Mouse (Mus musculus) heart, embryonic 14.5 days (tissue): ENCODE measurements around the gene Trim67. TPM values are rescaled to one million over a fixed set of nuclear protein-coding genes. Genes with fewer than 3 reads are reported as not detected.
A peak's percentile ranks its signal among the peaks of the same experiment; 100 is the strongest.

ENCODE experiments used
- ATAC-seq: fragments of 200-750 bp; cut with Nextera tagmentation; 2 replicates; pipeline ENCODE4 v1.8.0; 2017; ENCODE audit warnings: low read depth, moderate TSS enrichment; ENCODE audit not compliant: insufficient number of reproducible peaks, insufficient read depth, low FRiP score
- H3K27ac ChIP-seq, 2 experiments: fragments of 200-500 bp in 1 of 2; fragments of 300-500 bp in 1 of 2; sonication (generic) in 1 of 2; replicated peaks in 1 of 2; 2 replicates each; pipeline ENCODE4 v1.5.1; 2012 to 2014; ENCODE audit warnings: low read depth in 2 of 2, low read length in 2 of 2, control low read depth in 1 of 2, mild to moderate bottlenecking in 1 of 2, mixed read lengths in 1 of 2; ENCODE audit not compliant: control insufficient read depth in 1 of 2, insufficient read depth in 1 of 2
- H3K27me3 ChIP-seq: fragments of 300-500 bp; sonication (generic); 2 replicates; pipeline ENCODE4 v1.6.1; 2014; ENCODE audit warnings: mild to moderate bottlenecking, low read length, control low read depth; ENCODE audit not compliant: control insufficient read depth, insufficient read depth
- H3K36me3 ChIP-seq: fragments of 300-500 bp; sonication (generic); 2 replicates; pipeline ENCODE4 v1.6.1; 2014; ENCODE audit warnings: mild to moderate bottlenecking, control low read depth, low read length, mixed read lengths; ENCODE audit not compliant: control insufficient read depth, insufficient read depth
- H3K4me1 ChIP-seq, 2 experiments: fragments of 200-500 bp in 1 of 2; fragments of 300-500 bp in 1 of 2; sonication (generic) in 1 of 2; 2 replicates each; pipeline ENCODE4 v1.6.1; 2012 to 2014; ENCODE audit warnings: low read length in 2 of 2, control low read depth in 1 of 2, mixed read lengths in 1 of 2; ENCODE audit not compliant: control insufficient read depth in 2 of 2, insufficient read depth in 2 of 2
- H3K4me2 ChIP-seq: fragments of 300-500 bp; sonication (generic); 2 replicates; pipeline ENCODE4 v1.6.1; 2014; ENCODE audit warnings: mild to moderate bottlenecking, low read length
- H3K4me3 ChIP-seq, 2 experiments: fragments of 200-500 bp in 1 of 2; fragments of 300-500 bp in 1 of 2; sonication (generic) in 1 of 2; 2 replicates each; pipeline ENCODE4 v1.5.1; 2012 to 2014; ENCODE audit warnings: low read length in 2 of 2, mild to moderate bottlenecking in 2 of 2, control low read depth in 1 of 2, low read depth in 1 of 2, moderate library complexity in 1 of 2; ENCODE audit not compliant: control insufficient read depth in 1 of 2, insufficient read depth in 1 of 2
- H3K9ac ChIP-seq: fragments of 300-500 bp; sonication (generic); 2 replicates; pipeline ENCODE4 v1.6.1; 2014; ENCODE audit warnings: mild to moderate bottlenecking, low read length
- H3K9me3 ChIP-seq: fragments of 300-500 bp; sonication (generic); 2 replicates; pipeline ENCODE4 v1.6.1; 2016; ENCODE audit warnings: low read length, control low read depth; ENCODE audit not compliant: control insufficient read depth
- WGBS: fragments of 180-500 bp; shearing (Covaris S2); extraction: QIAGEN DNeasy Blood & Tissue Kit; methylation state at CpG from one replicate; pipeline ENCODE4 v1.1.7; 2014; 5-methylcytosine and 5-hydroxymethylcytosine counted together
- polyA plus RNA-seq: library from polyadenylated mRNA; unstranded; fragments of >200 nt; fragmentation: Nextera tagmentation; extraction: Ambion mirVana; gene quantifications from 2 replicates; pipeline ENCODE4 v1.2.1, GENCODE M21; 2014

Gene Trim67
- polyA plus RNA-seq, 1 experiment from 2014 or later, result 0.22 TPM

DNA sequence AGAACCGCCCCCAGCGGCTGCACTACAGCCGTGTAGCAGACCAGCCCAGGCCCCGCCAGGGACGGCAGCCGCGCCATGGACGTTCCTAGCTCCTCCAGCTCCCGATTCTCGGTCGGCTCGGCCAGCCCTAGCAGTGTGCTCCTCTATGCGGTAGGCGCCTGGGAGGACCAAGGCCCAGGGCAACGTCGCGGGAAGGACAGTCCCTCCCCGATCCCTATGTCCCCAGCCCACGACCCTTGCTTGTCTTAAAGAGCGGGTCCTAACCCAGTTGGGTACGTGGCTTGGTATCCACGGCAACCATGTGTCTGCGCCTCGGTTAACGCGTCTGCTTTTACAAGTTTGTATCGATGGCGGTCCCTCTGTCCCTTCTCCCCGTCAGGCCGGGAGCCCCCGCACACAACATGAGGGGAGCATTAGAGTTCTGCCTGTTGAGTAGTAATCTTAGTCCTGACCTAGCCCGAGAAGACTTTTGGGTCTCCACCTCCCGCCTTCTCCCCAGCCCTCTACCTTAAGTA lies 70.3 kb downstream of the Trim67 start:
- WGBS, result under 1% methylated on average over 33 of the region's 33 CpGs
- H3K4me3 ChIP-seq, result peak overlapping the region; percentile 94 to 98
- peak overlapping the region; percentile 90 to 92 for H3K27ac ChIP-seq
- peaks cover 26 to 49% of the 10 kb centered on the region in 2 experiments for H3K4me1 ChIP-seq
- H3K27me3 ChIP-seq, result no peaks in the 10 kb centered on the region
- H3K9me3 ChIP-seq, result no peaks in the 10 kb centered on the region
- peak overlapping the region; percentile 76 for H3K4me2 ChIP-seq
- peak; percentile 49; the same call in 1 of the 2 replicates for ATAC-seq
- peak overlapping the region; percentile 97 for H3K9ac ChIP-seq
- peaks cover 30% of the 10 kb centered on the region for H3K36me3 ChIP-seq

DNA sequence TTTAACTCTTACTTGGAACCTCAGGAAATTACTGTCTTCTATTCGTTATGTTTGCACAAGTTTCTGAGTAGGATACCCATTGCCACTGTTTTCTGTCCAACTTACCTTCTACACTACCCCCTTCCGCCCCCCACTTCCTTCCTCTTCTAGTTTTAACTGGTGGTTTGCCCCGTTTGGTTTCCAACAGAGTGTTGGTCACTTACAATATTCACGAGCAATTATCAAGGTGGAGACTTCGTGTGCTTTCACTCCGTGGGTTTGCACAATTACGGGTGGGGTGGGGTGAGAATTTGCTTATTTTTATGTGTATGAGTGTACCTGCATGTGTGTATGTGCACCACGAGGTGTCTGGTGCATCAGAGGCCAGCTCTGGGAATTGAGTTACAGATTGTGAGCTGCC lies 70.8 kb downstream of the Trim67 start:
- peaks cover 25% of the 10 kb centered on the region for H3K36me3 ChIP-seq
- peak overlapping the region; percentile 97 for H3K9ac ChIP-seq
- H3K4me3 ChIP-seq, result peak overlapping the region; percentile 94 to 98
- peak overlapping the region; percentile 76 for H3K4me2 ChIP-seq
- H3K9me3 ChIP-seq, result no peaks in the 10 kb centered on the region
- no peaks in the 10 kb centered on the region for H3K27me3 ChIP-seq
- ATAC-seq, result no peak
- WGBS, result 12% methylated on average over 8 of the region's 8 CpGs
- H3K27ac ChIP-seq, result peak overlapping the region in 1 of 2 experiments; percentile 92; a peak in 2 of 4 replicates
- peaks cover 26 to 54% of the 10 kb centered on the region in 2 experiments for H3K4me1 ChIP-seq

DNA sequence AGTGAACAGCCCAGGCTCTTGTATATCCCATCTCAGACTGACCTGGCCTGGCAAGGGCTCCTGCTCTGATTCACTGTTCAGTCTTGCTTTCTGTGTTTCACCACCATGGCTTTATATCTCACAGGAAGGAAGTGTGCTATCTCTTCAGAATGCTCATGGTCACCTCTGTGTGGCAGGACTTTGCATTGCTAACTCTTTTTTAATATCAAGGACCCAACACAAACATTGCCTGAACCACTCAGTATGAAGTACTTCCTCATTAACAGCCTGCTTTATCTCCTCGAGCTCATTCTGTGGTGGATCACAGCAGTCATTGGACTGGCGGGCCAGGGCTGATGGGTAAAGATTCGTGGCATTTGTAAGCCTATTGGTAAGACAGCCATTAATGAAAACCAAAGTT lies 73.8 kb downstream of the Trim67 start:
- H3K4me1 ChIP-seq, result peaks cover 15 to 42% of the 10 kb centered on the region in 2 experiments
- H3K27me3 ChIP-seq, result no peaks in the 10 kb centered on the region
- ATAC-seq, result no peak
- no peak overlapping the region for H3K4me3 ChIP-seq
- H3K4me2 ChIP-seq, result no peak overlapping the region
- no peak overlapping the region for H3K9ac ChIP-seq
- peaks cover 19% of the 10 kb centered on the region for H3K36me3 ChIP-seq
- WGBS, result 20% methylated on average over 3 of the region's 3 CpGs
- no peaks in the 10 kb centered on the region for H3K9me3 ChIP-seq
- H3K27ac ChIP-seq, result peak overlapping the region in 1 of 2 experiments; percentile 15; a peak in 1 of 4 replicates

DNA sequence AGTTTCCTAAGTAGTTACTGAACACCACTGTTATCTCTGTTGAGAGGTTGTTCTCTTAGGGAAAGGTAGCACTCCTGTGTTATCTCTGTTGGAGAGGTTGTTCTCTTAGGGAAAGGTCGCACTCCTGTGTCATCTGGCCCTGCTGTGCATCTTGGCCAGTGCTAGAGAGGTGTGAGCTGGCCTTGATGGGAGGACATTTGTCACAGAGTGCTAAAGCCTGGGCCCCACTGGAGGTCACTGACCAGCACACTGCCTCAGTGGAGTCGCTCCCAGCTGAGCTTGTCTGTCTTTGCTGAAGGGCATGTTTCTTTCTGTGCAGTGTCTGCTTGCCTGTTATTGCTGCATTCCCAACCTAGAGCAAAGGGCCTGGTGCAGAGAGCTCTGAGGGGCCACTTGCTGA lies 74.2 kb downstream of the Trim67 start:
- Histone ChIP-seq H3K27me3 (no peaks in the 10 kb centered on the region), H3K9ac (no peak overlapping the region), H3K9me3 (no peaks in the 10 kb centered on the region), H3K36me3 (peaks cover 23% of the 10 kb centered on the region), H3K4me1 (peaks cover 17 to 41% of the 10 kb centered on the region in 2 experiments), H3K4me2 (no peak overlapping the region), H3K4me3 (no peak overlapping the region), H3K27ac (peak overlapping the region; percentile 15 to 27; a peak in 2 of 4 replicates)
- no peak for ATAC-seq
- WGBS, result 9% methylated on average over 2 of the region's 2 CpGs

DNA sequence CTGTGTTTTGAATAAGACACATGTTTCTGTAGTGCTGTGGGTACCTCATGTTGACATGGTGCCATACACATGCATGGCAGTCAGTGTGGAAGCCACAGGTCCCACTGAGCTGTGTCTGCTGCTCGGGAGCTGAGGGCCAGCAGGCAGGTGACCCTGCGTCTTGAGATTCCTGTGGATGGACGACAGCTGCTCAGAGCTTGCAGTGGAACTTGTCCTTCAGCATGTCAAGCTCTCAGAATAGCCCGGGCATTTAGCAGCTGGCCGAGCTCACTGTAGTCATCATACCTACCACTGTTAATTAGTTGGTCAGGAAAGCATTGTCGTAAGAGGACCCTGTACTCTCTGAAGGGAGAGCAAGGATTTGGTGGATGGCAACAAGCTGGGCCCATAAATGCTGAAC lies 76.8 kb downstream of the Trim67 start:
- Histone ChIP-seq H3K27me3 (no peaks in the 10 kb centered on the region), H3K4me3 (no peak overlapping the region), H3K36me3 (peaks cover 49% of the 10 kb centered on the region), H3K4me2 (no peak overlapping the region), H3K9me3 (no peaks in the 10 kb centered on the region), H3K27ac (peak overlapping the region in 1 of 2 experiments; percentile 14; a peak in 1 of 4 replicates), H3K4me1 (peaks cover 23 to 45% of the 10 kb centered on the region in 2 experiments), H3K9ac (no peak overlapping the region)
- no peak for ATAC-seq
- 39% methylated on average over 6 of the region's 6 CpGs for WGBS

DNA sequence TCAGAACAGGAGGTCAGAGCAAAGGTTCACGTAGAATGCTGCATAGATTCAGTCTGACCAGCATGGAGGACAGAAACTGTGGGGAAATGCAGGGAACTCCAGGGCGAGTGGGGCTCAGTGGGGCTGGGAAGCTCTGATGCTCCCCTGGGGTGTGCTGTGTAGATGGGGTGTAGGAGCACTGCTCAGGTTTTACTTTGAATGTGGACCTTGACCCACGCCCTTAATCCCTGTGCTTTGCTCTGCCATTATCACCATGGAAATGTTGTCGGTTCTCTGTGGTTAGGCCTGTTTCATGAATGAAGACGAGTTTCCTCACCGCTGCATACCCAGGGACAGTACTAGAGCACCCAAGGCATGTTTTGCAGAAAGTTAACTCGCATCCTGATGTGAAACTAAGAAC lies 78.6 kb downstream of the Trim67 start:
- WGBS, result 93% methylated on average over 7 of the region's 7 CpGs
- Histone ChIP-seq H3K4me3 (no peak overlapping the region), H3K27ac (no peak overlapping the region), H3K4me2 (no peak overlapping the region), H3K4me1 (peaks cover 19 to 39% of the 10 kb centered on the region in 2 experiments), H3K9ac (no peak overlapping the region), H3K9me3 (no peaks in the 10 kb centered on the region), H3K27me3 (no peaks in the 10 kb centered on the region), H3K36me3 (peaks cover 57% of the 10 kb centered on the region)
- no peak for ATAC-seq

DNA sequence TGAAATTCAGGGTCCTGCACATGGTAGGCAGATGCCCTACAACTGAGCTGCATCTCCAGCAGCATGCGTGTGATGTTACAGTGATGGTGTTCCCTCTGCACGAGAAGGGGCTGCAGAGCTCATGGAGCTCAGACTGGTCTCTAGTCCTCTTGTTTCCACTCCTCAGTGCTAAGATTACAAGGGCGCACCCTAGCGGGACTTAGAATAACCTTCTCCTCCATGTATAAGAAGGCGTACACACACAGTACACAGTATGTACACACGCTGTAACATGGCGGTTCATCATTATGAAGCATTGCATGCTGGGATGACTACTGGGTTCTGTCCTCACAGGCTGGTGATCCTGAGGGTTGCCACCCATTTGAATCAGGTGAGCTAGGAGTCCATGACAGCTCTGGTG lies 79.2 kb downstream of the Trim67 start:
- Histone ChIP-seq H3K27ac (no peak overlapping the region), H3K36me3 (peaks cover 63% of the 10 kb centered on the region), H3K27me3 (no peaks in the 10 kb centered on the region), H3K4me2 (no peak overlapping the region), H3K9ac (no peak overlapping the region), H3K9me3 (no peaks in the 10 kb centered on the region), H3K4me3 (no peak overlapping the region), H3K4me1 (peaks cover 17 to 34% of the 10 kb centered on the region in 2 experiments)
- no peak for ATAC-seq
- WGBS, result 91% methylated on average over 7 of the region's 7 CpGs

DNA sequence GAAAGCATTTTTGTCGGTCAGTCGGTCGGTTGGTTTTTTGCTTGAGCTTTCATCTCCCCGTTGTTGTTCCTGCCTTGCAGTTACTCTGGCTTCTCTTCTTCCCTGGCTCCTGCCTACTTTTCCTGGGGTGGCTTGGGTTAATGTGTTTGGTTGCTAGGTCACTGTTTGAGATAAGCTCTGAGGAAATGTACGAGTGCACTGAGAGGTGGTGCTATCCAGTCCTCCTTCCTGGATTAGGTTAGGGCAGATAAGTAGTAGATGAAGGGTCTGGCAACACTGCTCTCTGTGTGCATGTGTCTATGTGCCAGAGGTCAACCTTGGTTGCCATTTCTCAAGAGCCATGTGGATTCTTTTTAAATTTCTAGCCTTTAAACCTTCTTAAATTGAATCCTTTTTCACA lies 79.8 kb downstream of the Trim67 start:
- H3K4me1 ChIP-seq, result peaks cover 11 to 28% of the 10 kb centered on the region in 2 experiments

More for the DNA sequence above, 79.8 kb downstream of the Trim67 start:
- Histone ChIP-seq H3K4me2 (no peak overlapping the region), H3K4me3 (no peak overlapping the region), H3K27ac (0 out of 4 replicates have a peak overlapping the region, but pooled peaks of 1 of the 2 experiments have one; percentile 14), H3K9me3 (no peaks in the 10 kb centered on the region), H3K9ac (no peak overlapping the region), H3K27me3 (no peaks in the 10 kb centered on the region), H3K36me3 (peaks cover 69% of the 10 kb centered on the region)
- ATAC-seq, result no peak
- 21% methylated on average over 5 of the region's 5 CpGs for WGBS
